Mouse (Mus musculus) left cerebral cortex, adult 8-10 months (tissue): ENCODE measurements around the gene Abcd2. TPM values are rescaled to one million over a fixed set of nuclear protein-coding genes. Genes with fewer than 3 reads are reported as not detected.

Experiments used
- DNase-seq, 2 experiments: peaks; one replicate each; pipeline ENCODE4 v3.0.0; 2022; ENCODE audit warnings: low spot score in 2 of 2
- total RNA-seq, 4 experiments: library from RNA; stranded (reverse); gene quantifications; 2 replicates each; pipeline ENCODE4 v1.2.4; 2022

Abcd2 gene
- 10 to 100 TPM; 29.0 to 33.4 (median 29.6) TPM for total RNA-seq

DNA sequence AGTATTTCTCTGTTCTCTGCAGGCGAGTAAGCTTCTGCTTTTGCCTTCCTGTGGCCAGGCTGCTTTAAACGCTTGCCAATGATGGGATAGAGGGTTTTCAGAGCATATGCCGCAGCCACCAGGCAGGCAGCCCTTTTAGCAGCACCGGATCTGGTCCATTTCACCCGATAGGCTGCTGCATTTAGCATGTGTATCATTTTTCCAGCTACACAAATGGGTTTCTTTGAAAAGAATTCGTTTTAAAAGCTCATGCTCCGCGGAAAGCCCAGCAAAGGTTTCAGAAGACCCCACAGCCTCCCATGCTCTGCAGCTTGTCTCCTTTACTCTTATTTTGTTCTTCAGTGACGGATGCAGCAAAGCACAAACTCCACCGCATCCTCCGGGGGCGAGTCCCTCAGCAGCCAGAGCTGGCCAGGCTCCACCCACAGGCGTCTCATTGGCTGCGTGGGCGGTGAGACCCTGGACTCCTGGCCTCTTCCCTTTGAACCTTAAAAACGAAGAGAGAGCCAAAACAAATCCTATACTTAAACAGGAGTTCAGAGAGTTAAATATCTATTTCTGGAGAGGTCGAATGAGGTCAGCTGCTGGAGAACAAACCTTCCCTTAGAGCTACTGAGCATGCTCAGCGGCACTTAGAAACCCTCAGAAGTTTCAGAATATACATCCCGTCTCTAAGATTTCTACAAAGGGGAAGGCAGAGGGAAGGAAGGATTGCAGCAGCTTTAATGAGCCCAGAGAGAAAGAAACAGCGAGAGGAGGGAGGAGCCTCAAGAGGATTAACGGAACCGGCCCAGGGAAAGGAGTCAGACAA is at the start of gene Abcd2:
Gene Abcd2, minus strand, starts transcription at position 388 of the 811 bp plus-strand sequence.
- DNase-seq = peak; percentile 68 to 75

DNA sequence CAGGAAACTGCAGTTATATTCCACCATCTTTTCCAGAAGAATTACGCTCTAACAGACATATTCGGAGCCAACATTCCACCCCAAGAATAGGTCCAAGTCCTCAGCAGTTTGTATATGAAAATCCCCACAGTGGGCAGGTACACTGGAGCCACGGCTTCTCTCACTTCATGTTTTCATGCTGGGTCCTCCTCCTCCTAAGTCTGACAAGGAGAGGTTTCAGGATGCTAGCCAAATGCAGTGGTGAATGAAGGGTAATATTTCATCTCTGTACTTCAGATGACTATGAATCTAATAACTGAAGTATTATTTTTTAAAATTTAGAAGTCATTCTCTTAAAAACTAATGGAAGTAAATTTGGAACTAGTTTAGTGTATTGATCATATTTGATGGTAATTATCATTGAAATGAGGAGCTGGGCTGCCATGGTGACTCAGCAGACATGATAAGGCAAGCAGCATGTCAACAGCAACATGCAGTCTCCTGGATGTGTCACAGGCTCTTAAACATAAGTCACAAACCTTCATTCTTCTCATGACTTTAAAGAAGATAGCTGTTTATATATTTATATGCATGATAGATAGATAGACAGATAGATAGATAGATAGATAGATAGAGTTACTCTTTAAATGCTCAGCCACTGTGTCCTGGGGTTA is 49.2 kb upstream of the Abcd2 start:
- no peak for DNase-seq

DNA sequence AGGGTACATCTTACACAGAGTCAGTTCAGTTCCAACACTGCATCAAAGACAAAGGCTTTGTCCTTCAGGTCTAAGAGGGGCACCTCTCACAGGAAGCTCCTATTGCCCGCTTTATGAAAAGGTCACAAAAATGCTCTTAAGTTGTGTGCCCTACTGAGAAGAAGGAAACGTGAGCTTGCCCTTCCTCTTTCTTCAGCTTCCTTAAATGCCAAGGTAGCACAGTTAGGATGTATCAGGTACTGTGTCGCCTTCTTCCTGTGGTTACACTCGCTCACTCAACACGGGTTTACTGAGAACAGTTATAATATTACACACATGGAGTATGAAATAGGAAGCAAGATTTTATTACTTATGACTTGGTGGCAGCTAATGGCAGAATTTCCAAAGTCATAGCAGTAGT is 45.7 kb upstream of the Abcd2 start:
- DNase-seq = no peak

DNA sequence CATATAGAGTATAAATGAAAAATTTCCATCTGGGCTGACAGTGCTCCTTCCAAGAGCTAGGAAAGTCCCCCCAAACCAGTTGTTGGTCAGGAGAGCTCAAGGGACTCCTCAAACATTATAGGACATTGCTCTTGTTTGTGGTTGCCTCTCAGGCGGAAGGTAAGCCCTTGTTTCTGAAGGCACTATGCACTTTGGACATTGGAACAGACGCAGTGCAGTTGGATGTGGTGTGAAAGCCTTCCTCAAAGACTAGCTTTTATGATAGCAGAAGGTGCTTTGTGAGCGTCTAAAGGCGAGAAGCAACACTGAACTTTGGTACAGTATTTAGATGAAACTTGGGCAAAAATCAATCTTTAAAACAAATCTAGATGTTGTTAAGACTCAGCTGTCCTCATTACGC is 14.9 kb upstream of the Abcd2 start:
- DNase-seq = no peak

DNA sequence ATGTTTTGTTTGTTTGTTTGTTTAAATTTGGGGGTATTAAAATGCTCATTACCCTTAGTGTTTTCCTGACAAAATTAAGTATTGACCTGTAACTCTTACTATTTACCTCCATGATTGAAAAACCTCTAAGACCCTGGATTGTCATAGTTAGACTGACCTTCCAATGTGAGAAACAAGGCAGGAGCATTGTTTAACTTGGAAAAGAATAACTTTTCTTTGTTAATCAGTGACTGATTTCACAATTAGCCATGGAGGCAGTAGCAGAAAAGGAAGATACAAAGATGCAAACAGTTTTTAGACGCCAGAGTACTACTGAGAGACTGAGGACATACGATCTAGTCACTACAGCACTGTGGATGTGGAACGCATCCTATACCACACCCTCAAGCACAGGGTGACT is 11.9 kb upstream of the Abcd2 start:
- no peak for DNase-seq

DNA sequence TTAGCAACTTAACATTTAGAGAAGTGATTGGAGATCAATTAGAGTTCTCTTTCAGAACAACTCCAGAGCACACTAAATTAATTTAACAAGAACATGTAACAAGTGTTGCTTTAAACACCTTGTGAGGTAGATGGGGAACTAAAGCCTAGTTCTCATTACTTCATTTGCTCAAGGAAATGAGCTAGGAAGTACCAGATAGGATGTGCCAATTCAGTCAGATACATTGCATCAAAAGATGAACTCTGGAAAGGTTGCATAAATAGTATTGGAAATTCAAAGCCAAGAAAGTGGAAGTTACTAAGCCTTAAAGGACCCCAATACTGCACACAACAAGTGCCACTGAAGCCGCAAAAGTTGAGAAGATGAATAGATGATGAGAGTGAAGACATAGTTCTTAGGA is 10.9 kb upstream of the Abcd2 start:
- DNase-seq = no peak

DNA sequence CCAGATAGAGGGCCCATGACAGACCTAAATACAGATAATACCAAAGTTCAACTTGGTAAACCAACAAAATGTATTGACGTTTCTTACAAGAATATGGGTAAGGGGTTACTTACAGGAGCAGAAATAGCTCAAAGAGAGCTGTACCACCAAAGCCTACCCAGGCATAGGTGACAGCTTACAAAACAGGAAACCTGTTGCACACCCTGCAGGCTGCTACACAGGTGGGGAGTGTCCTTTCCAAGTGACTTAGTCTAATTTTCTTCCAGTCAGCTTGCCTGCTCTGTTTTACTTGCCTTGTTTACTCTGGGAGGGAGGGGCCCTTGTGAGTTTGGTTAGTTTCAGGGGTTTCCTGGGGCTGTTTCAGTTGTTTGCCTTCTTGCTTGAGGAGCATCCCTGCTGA is 9.2 kb upstream of the Abcd2 start:
- no peak for DNase-seq

DNA sequence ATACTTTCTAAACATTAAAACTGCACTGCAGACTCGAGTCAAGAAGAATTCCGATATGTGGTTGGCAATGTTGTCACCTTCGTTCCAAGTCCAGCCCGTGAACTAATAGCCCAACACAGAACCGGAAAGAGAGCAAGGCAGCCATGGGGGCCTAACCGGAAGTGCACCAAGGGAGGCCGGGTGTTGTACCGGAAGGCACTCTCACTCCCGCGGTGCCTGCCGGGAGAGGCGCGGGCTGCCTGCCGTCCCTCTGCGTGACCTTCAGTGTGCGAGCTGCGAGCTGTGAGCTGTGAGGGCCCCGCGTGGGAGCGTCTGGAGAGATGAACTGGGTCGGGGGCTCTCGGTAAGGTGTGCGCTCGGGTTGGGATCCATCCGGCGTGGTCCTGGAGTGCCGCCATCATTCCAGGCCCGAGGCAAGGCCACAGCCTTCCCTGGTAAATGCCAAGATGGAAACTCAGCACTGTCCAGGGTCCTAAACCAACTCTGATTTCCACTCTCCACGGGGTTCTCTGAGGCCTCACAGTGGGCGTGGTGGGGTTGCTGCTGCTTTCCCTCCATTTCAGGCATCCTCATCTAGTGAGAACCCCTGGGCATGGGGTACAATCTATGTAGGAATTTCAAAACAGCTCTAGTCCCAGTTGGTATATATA is 7.8 kb upstream of the Abcd2 start, which contains the start of gene CN725425:
Gene CN725425, plus strand, starts transcription at position 239 of the 650 bp plus-strand sequence.
- DNase-seq = no peak

DNA sequence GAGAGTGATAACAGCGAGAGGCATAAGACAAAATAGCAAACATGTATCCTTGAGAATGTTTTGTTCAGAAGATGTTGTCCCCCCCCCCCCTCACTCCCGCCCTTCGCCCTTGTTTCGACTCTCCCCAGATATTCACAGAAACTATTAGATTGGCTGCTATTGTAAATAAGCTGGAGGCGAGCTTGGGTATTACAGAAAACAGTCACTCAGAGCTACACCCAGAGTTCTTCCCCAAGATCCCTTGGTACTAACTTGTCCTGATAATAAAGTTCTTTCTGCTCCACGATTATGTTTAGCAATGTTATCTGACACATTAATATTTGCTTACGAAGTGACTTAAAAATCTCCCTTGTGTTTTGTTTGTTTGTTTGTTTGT is 612 bp upstream of the Abcd2 start:
- DNase-seq = no peak

DNA sequence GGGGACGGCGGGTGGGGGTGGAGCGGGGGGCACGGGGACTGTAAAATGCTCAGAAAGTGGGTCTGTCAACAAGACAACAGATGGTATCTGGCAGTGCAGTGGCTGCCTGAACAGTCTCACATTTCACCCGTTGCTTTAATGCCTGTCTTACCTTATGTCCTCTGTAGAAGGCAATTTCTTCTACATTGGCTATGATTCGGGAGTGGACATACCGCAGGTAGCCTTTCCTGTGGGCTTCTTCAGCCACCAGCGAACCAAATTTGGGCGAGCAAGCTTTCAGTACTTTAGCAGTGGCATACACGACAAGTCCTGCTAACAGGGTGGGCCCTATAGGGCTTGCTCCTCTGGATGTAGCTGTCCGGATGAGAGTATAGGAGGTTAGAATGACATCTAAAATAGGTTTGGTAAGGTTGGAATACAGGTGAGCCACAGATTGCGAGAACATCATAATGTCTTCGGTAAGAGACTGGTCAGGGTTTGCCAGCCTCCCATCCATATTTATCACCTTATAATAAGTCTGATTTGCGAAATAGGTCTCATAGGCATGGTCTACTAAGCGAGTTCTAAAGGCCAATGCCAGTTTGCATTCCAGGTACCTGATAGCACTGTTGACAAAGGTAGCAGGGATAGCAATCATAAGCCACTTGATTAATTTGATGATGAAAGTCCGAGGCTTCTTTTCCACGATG is 936 bp downstream of the Abcd2 start:
- peak in 1 of 2 experiments; percentile 14 for DNase-seq

DNA sequence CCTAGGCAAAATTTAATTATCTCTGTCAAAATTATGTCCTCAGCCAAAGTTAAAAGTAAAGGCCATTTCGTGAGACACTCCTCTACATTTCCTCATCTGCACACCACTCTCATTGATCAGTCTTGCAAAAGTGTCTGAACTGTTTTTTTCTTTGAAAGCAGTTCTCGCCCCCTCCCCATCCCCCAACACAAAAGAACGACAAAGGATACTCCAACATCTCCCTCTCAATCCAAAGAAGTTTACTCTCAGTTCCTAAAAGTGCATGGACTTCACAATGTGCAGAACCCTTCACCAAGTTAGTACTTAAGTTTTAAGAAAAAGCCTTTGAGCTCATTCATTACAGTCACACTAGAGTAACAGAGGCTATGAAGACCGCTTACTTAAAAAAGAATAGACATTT is 1.6 kb downstream of the Abcd2 start:
- no peak for DNase-seq

DNA sequence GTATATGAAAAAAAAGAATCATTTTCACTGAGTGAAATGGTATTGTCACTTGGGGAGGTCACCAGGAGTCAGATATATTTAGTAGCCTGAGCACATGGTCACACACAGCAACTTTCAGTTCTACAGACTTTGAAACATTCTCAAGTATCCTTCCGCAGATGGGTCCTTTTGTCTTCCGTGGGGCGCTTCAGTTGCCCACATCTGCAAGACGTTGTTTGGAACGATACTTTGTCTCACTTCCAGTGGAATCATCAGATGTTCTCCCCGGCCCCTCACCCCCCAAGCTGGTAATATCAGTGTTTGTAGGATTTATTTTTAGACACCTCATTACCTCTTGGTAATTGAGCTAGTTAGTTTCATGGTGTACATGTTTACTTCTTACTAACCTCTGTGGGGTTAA is 5.2 kb downstream of the Abcd2 start:
- DNase-seq = no peak

DNA sequence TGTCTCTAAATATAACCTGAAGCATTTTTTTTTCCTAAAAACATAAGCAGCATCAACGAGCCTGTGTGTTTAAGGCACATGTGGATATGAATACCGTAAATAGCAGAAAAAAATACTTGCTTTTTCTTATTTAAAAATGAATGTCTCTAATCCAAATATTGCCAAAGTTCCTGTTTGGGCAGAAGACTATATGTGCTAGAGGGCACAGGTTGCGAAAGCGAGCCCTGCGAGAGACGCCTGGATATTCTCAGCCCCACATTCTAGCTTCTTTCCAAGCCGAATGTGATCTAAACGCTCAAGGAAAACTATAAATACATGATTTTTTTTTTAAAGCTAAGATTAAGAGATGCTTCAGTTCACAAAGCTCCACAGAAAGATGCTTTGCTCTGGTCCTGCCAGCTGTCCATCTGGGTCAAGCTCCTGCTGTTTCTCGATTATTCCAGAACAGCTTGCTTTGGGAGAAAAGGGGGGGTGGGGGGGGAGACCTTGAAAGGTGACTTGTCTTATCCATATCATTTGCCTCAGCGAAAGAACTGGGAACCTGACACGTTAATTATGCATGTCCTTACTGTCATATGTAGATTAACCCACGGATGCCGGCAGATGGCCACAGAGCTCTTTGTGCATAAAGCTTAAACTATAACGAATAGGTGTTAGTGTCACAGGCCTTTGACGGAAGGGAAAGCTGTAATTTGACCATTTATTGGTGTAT is 11.5 kb downstream of the Abcd2 start:
- no peak for DNase-seq

DNA sequence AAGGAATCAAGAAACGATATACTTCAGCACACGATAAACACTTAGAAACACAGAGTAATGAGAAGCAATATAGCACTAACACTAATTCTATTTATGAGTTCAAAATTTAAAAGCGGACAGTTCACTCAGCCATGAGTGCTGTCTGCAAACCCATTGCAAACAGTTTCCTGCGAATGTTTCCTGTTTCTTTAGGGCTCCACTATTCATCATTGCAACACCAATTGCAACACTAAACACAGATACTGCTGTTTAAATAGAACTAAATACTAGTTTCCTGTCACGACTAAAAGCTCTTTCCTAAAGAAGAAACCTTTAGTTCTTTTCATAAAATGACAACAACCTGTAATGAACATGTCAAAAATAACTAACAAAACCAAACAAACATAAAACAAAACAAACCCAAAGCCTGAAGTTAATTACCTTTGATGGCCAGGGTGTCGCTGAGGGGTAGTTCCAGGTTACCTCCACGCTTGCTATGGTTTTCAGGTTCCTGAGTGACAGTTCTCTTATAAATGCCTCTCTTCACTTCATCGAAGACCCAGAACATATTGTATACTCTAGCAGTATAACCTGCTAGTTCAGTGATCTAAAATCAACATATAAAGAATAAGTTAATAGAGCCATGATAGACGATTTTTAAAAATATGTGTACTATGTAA is 12.8 kb downstream of the Abcd2 start:
- no peak for DNase-seq

DNA sequence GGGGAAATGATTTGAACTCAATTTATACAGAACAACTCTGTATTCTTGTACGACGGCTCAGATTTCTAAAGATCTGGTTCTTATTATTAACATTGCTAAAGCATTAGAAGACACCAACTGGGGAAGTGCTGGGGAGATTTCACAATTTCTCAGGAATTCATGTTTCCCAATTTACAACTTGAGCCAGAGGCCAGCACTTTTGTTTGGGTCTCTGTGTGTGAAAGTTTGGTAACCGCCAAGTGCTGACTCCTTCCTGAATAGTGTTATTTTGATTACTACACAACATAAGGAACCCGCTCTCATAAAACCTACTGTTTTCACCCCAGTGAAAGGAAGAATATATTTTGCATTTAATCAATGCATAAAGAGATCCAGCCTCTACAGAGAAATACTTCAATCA is 19.4 kb downstream of the Abcd2 start:
- no peak for DNase-seq

DNA sequence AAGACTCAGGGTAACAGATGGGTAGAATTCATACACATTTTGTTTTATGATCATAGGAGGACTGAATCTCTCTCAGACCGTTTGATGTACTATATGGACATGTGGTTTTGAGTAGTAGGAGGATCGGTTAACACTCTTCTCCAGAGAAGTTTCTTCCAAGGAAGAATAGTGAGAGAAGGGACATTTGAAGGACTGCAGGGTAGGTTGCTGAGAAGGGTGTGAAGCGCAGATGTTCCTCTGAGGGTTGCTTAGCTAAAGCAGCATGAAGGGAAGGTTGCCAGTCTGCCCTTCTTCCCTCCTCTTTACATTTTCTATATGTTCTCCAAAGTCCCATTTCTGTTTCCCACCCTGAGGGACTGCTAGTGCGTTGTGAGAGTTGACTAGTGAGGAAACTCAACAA is 20.3 kb downstream of the Abcd2 start:
- DNase-seq = no peak

DNA sequence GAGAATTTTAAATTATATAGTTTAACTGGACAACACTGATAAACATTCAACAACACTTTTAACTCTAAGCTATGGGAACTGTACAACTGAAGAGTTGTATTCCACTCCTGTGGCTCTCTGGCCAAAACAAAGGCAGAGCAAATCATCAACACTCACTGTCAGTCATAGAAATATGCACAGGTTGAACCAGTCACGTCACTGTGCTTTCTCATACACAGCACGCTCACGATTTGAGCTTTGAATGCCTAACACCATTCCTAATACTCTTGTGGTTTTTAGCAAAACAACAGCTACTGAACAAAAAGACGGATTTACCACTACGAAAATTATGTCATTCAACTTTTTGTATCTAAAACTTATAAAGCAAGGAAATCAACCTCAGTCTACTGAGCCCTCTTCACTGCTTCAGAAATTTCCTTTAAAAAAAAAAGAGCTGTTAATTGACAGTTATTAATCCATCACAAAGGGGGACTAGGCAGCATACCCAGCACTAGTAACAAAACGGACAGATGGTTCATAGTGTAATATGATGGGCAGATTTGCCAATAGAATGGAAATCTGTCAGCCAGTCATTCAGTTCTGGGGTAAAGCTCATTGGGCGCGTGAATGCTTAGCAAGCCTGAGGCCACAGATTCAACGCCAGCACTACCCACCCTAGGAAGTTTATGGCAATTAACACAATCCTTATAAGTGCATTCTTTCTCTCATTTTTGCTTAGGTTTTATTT is 20.8 kb downstream of the Abcd2 start:
- DNase-seq = no peak

DNA sequence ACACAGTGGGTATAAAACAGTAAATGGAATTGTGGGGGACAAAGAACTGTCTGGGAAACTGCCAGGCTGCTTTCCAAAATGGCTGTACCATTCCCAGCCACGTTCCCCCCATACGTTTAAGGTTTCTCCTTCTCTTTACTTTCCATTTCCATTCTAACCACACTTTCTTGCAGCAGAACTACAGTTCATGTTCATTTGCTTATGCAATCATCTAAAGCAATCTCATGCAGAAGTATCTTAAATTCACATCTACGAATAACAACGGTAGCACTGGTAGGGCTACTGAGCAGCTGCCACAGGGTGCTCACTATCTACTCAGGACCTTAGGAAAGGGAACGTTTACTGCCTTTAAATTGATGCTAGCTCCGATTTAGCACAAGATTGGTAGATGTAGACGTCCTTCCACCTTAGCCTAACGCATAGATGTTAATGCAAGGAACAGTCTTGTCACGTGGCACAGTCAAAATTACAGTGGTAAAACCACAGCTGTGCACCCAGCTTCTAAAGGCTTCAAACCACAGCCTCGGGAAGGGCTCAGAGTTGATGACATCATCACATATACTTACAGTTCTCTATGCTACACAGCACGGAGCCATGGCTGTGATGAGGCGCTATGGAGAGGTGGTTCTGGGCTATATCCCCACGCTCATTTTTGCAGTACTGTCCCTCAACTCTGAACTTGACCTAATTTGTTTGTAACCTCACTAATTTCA is 23.6 kb downstream of the Abcd2 start:
- no peak for DNase-seq

DNA sequence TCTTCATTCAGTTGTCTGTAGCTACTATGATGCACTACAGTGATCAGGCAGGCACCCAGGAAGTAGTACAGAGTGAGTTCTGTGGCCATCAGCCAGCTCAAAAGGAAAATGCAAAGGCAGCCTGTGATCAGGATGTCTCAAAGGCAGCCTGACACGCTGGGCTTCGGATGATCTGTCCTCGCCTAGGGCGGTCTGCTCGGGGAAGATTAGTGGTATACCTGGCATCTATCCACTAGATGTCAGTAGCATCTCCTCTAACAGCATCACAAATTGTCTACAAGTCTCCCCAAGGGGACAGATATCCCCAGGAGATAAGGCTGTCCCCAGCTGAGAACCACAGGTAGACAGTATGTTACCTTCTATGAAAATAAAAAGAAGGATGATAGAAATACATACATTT is 26.6 kb downstream of the Abcd2 start:
- peak; percentile 13 to 22 for DNase-seq
